Mouse (Mus musculus) adrenal gland, postnatal 25 days (tissue): ENCODE results near the gene Fancg. TPM values are rescaled to one million over a fixed set of nuclear protein-coding genes. Genes with fewer than 3 reads are reported as not detected.

Experiments
- total RNA-seq: library from RNA; stranded (reverse); gene quantifications from 2 replicates; pipeline ENCODE4 v1.2.3, GENCODE M21; 2021

Gene Fancg
- total RNA-seq, 1 experiment from 2014 or later, result 20.9 TPM

Other genes with a start within 250 kb of the Fancg start
- gene Ccl21a, start 236.5 kb downstream of the Fancg start, total RNA-seq, result 0.76 and 3.9 TPM in 2 replicates
- gene Fam205a1, start 156.6 kb downstream of the Fancg start, total RNA-seq, result not detected in 2 replicates
- gene Gm12394, start 153.7 kb downstream of the Fancg start, total RNA-seq, result 0.18 TPM in 1 of 2 replicates, not detected in the other
- gene Fam205c, start 136.3 kb downstream of the Fancg start, total RNA-seq, result not detected in 2 replicates
- 0.57 and 0.73 TPM in 2 replicates for gene Phf24, start 93.8 kb downstream of the Fancg start, total RNA-seq
- 12.5 TPM in 2 replicates for gene Dnajb5, start 60.7 kb downstream of the Fancg start, total RNA-seq
- gene 1700022I11Rik, start 40.9 kb downstream of the Fancg start, total RNA-seq, result not detected in 2 replicates
- gene Vcp, start 10.0 kb downstream of the Fancg start, total RNA-seq, result 299 and 392 TPM in 2 replicates
- 26.1 and 27.5 TPM in 2 replicates for gene Pigo, start 15.3 kb upstream of the Fancg start, total RNA-seq
- 227 and 270 TPM in 2 replicates for gene Stoml2, start 21.2 kb upstream of the Fancg start, total RNA-seq
- gene Fam214b, start 35.7 kb upstream of the Fancg start, total RNA-seq, result 58.7 and 63.6 TPM in 2 replicates
- gene Unc13b, start 48.4 kb upstream of the Fancg start, total RNA-seq, result 12.4 and 13.2 TPM in 2 replicates